Mouse (Mus musculus): Measurements from ENCODE around the gene 9930111J21Rik1. TPM values are rescaled to one million over a fixed set of nuclear protein-coding genes. Genes with fewer than 3 reads are reported as not detected.
"Not testable (repeated sequence)": the region's sequence is repeated elsewhere in the genome, so short reads cannot be mapped to it uniquely, and the experiment has no call there.

The 9930111J21Rik1 gene
- total RNA-seq, 2 experiments from 2014 or later: 0.59 to 1.0 TPM

- no peak for DNase-seq
These were observed 65.6 kb downstream of the 9930111J21Rik1 start for GRCm38 (mm10) chr11:48913611-48914010.

- no peak for DNase-seq
These were observed 70.7 kb downstream of the 9930111J21Rik1 start for GRCm38 (mm10) chr11:48908459-48908858.

GRCm38 (mm10) chr11:48902021-48902420, 77.2 kb downstream of the 9930111J21Rik1 start, which contains the start of gene Gm5431:
Gm5431 (minus strand) TSS chr11:48902214.
- DNase-seq: no peak

GRCm38 (mm10) chr11:48901567-48901930, 77.6 kb downstream of the 9930111J21Rik1 start:
- DNase-seq: not testable (repeated sequence)

- not testable (repeated sequence) for DNase-seq
These were observed 78.3 kb downstream of the 9930111J21Rik1 start for GRCm38 (mm10) chr11:48900654-48901566.

- DNase-seq: no peak
These were observed 80.3 kb downstream of the 9930111J21Rik1 start for GRCm38 (mm10) chr11:48898812-48899431.

Other genes with a start within 250 kb of the 9930111J21Rik1 start
- gene Rack1, start 179.1 kb downstream of the 9930111J21Rik1 start, total RNA-seq (2021): 100 to 1,000 TPM; 536 to 557 TPM
- gene Trim41, start 162.0 kb downstream of the 9930111J21Rik1 start, total RNA-seq (2021): 10 to 100 TPM; 22.2 to 22.8 TPM
- gene Trim7, start 153.3 kb downstream of the 9930111J21Rik1 start, total RNA-seq (2021): 100 to 1,000 TPM; 107 to 110 TPM
- 1 to 10 TPM; 1.8 to 3.6 TPM for gene Gm12184, start 152.7 kb downstream of the 9930111J21Rik1 start, total RNA-seq (2021)
- gene Irgm1, start 107.7 kb downstream of the 9930111J21Rik1 start, total RNA-seq (2021): 1 to 10 TPM; 5.9 to 7.0 TPM
- under 1 TPM; 0.49 to 0.52 TPM for gene Gm5431, start 77.2 kb downstream of the 9930111J21Rik1 start, total RNA-seq (2021)
- gene Psme2b, start 33.2 kb downstream of the 9930111J21Rik1 start, total RNA-seq (2021): 1 to 10 TPM; 1.2 to 1.5 TPM
- under 1 TPM; 0.12 to 0.16 TPM for gene Olfr56, start 509 bp downstream of the 9930111J21Rik1 start, total RNA-seq (2021)
- gene Gm12185, start 12.8 kb upstream of the 9930111J21Rik1 start, total RNA-seq (2021): under 1 TPM; 0.19 to 0.34 TPM
- gene Tgtp1, start 14.8 kb upstream of the 9930111J21Rik1 start, total RNA-seq (2021): under 1 TPM in 1 of 2 experiments, not detected in 1; 0.09 TPM
- 1 to 10 TPM in 1 of 2 experiments, under 1 TPM in 1; 0.87 to 1.9 TPM for gene 9930111J21Rik2, start 71.8 kb upstream of the 9930111J21Rik1 start, total RNA-seq (2021)
- gene Tgtp2, start 84.8 kb upstream of the 9930111J21Rik1 start, total RNA-seq (2021): not detected
- gene Ifi47, start 97.2 kb upstream of the 9930111J21Rik1 start, total RNA-seq (2021): 1 to 10 TPM in 1 of 2 experiments, under 1 TPM in 1; 0.77 to 1.9 TPM
- not detected for gene Olfr1396, start 135.5 kb upstream of the 9930111J21Rik1 start, total RNA-seq (2021)
- gene Olfr1395, start 162.9 kb upstream of the 9930111J21Rik1 start, total RNA-seq (2021): not detected
- not detected for gene Olfr1394, start 175.0 kb upstream of the 9930111J21Rik1 start, total RNA-seq (2021)
- 1 to 10 TPM; 5.9 to 7.7 TPM for gene Btnl9, start 207.8 kb upstream of the 9930111J21Rik1 start, total RNA-seq (2021)
- 10 to 100 TPM; 20.8 to 27.5 TPM for gene Zfp62, start 223.9 kb upstream of the 9930111J21Rik1 start, total RNA-seq (2021)

Data from gastrocnemius, postnatal 10 days (tissue).